Mouse (Mus musculus) intestine, embryonic 15.5 days (tissue): ENCODE measurements around the gene Hdac10. TPM values are rescaled to one million over a fixed set of nuclear protein-coding genes. Genes with fewer than 3 reads are reported as not detected.
A peak's percentile ranks its signal among the peaks of the same experiment; 100 is the strongest.

Source experiments
- ATAC-seq: fragments of 200-750 bp; cut with Nextera tagmentation; 2 replicates; pipeline ENCODE4 v1.8.0; 2017; ENCODE audit warnings: moderate TSS enrichment, moderate library complexity
- H3K27ac ChIP-seq: fragments of 300-500 bp; sonication (generic); 2 replicates; pipeline ENCODE4 v1.5.1; 2015; ENCODE audit warnings: mild to moderate bottlenecking, inconsistent platforms
- H3K27me3 ChIP-seq: fragments of 300-500 bp; sonication (generic); replicated peaks from 2 replicates; pipeline ENCODE4 v1.6.1; 2015; ENCODE audit warnings: inconsistent platforms
- H3K36me3 ChIP-seq: fragments of 300-500 bp; sonication (generic); 2 replicates; pipeline ENCODE4 v1.6.1; 2015; ENCODE audit warnings: inconsistent platforms
- H3K4me1 ChIP-seq: fragments of 300-500 bp; sonication (generic); replicated peaks from 2 replicates; pipeline ENCODE4 v1.6.1; 2015; ENCODE audit warnings: inconsistent platforms
- H3K4me2 ChIP-seq: fragments of 300-500 bp; sonication (generic); replicated peaks from 2 replicates; pipeline ENCODE4 v1.6.1; 2015; ENCODE audit warnings: mild to moderate bottlenecking, inconsistent platforms
- H3K4me3 ChIP-seq: fragments of 300-500 bp; sonication (generic); replicated peaks from 2 replicates; pipeline ENCODE4 v1.5.1; 2015; ENCODE audit warnings: inconsistent platforms
- H3K9ac ChIP-seq: fragments of 300-500 bp; sonication (generic); 2 replicates; pipeline ENCODE4 v1.6.1; 2015; ENCODE audit warnings: inconsistent platforms
- H3K9me3 ChIP-seq: fragments of 300-500 bp; sonication (generic); 2 replicates; pipeline ENCODE4 v1.6.1; 2016; ENCODE audit warnings: inconsistent platforms
- WGBS: fragments of 180-500 bp; shearing (Covaris S2); methylation state at CpG from one replicate; pipeline ENCODE4 v1.1.7; 2015; 5-methylcytosine and 5-hydroxymethylcytosine counted together
- polyA plus RNA-seq: library from polyadenylated mRNA; unstranded; fragments of >200 nt; fragmentation: Nextera tagmentation; extraction: Ambion mirVana; gene quantifications from 2 replicates; pipeline ENCODE4 v1.2.1, GENCODE M21; 2015

The Hdac10 gene
- polyA plus RNA-seq, 1 experiment from 2014 or later = 20.3 TPM

GRCm38 (mm10) chr15:89136461-89137155, 8.1 kb upstream of the Hdac10 start:
- Histone ChIP-seq H3K9me3 (no peaks in the 10 kb centered on the region), H3K36me3 (no peaks in the 10 kb centered on the region), H3K4me3 (no peak overlapping the region), H3K4me1 (peaks cover 16% of the 10 kb centered on the region), H3K27ac (no peak overlapping the region), H3K27me3 (peaks cover 27% of the 10 kb centered on the region), H3K9ac (no peak overlapping the region), H3K4me2 (no peak overlapping the region)
- WGBS = 95% methylated on average over 5 of the region's 5 CpGs
- no peak for ATAC-seq

GRCm38 (mm10) chr15:89131316-89131715, 2.8 kb upstream of the Hdac10 start:
- WGBS = 86% methylated on average over 3 of the region's 3 CpGs
- H3K27ac ChIP-seq = no peak overlapping the region
- no peak overlapping the region for H3K4me3 ChIP-seq
- no peaks in the 10 kb centered on the region for H3K27me3 ChIP-seq
- ATAC-seq = no peak
- H3K36me3 ChIP-seq = no peaks in the 10 kb centered on the region
- H3K4me1 ChIP-seq = peaks cover 16% of the 10 kb centered on the region
- no peak overlapping the region for H3K4me2 ChIP-seq
- no peaks in the 10 kb centered on the region for H3K9me3 ChIP-seq
- no peak overlapping the region for H3K9ac ChIP-seq

- Histone ChIP-seq H3K4me2 (no peak overlapping the region), H3K27me3 (no peaks in the 10 kb centered on the region), H3K4me1 (peaks cover 16% of the 10 kb centered on the region), H3K27ac (no peak overlapping the region), H3K36me3 (no peaks in the 10 kb centered on the region), H3K4me3 (no peak overlapping the region), H3K9me3 (no peaks in the 10 kb centered on the region), H3K9ac (no peak overlapping the region)
- no peak for ATAC-seq
Observed at GRCm38 (mm10) chr15:89130245-89130644, 1.7 kb upstream of the Hdac10 start.

- Histone ChIP-seq H3K27ac (no peak overlapping the region), H3K4me3 (peak overlapping the region; percentile 65), H3K9me3 (no peaks in the 10 kb centered on the region), H3K9ac (peak overlapping the region; percentile 68; the same call in 1 of the 2 replicates), H3K4me2 (peak overlapping the region; percentile 91), H3K27me3 (no peaks in the 10 kb centered on the region), H3K4me1 (peaks cover 28% of the 10 kb centered on the region), H3K36me3 (no peaks in the 10 kb centered on the region)
- WGBS = 73% methylated on average over 8 of the region's 8 CpGs
- ATAC-seq = no peak
Observed at GRCm38 (mm10) chr15:89127364-89127940, 1.0 kb downstream of the Hdac10 start.

GRCm38 (mm10) chr15:89126622-89127021, 1.9 kb downstream of the Hdac10 start:
- H3K4me2 ChIP-seq = no peak overlapping the region
- no peaks in the 10 kb centered on the region for H3K36me3 ChIP-seq
- H3K9me3 ChIP-seq = no peaks in the 10 kb centered on the region
- H3K27me3 ChIP-seq = no peaks in the 10 kb centered on the region
- 89% methylated on average over 8 of the region's 8 CpGs for WGBS
- H3K4me1 ChIP-seq = peaks cover 36% of the 10 kb centered on the region
- no peak overlapping the region for H3K27ac ChIP-seq
- H3K4me3 ChIP-seq = no peak overlapping the region
- no peak for ATAC-seq
- H3K9ac ChIP-seq = no peak overlapping the region

GRCm38 (mm10) chr15:89125351-89125750, 3.1 kb downstream of the Hdac10 start:
- no peaks in the 10 kb centered on the region for H3K9me3 ChIP-seq
- ATAC-seq = no peak
- H3K4me1 ChIP-seq = peaks cover 38% of the 10 kb centered on the region
- H3K9ac ChIP-seq = no peak overlapping the region
- H3K36me3 ChIP-seq = no peaks in the 10 kb centered on the region
- H3K4me2 ChIP-seq = no peak overlapping the region
- H3K27me3 ChIP-seq = no peaks in the 10 kb centered on the region
- H3K4me3 ChIP-seq = no peak overlapping the region
- H3K27ac ChIP-seq = no peak overlapping the region
- 92% methylated on average over 9 of the region's 9 CpGs for WGBS

- no peaks in the 10 kb centered on the region for H3K9me3 ChIP-seq
- peaks cover 45% of the 10 kb centered on the region for H3K4me1 ChIP-seq
- 0 out of 2 replicates have a peak, but pooled peaks cover 3% of the 10 kb centered on the region for H3K36me3 ChIP-seq
- WGBS = 91% methylated on average over 3 of the region's 3 CpGs
- ATAC-seq = no peak
- no peak overlapping the region for H3K9ac ChIP-seq
- no peaks in the 10 kb centered on the region for H3K27me3 ChIP-seq
- no peak overlapping the region for H3K4me2 ChIP-seq
- no peak overlapping the region for H3K27ac ChIP-seq
- H3K4me3 ChIP-seq = no peak overlapping the region
Observed at GRCm38 (mm10) chr15:89124312-89124711, 4.2 kb downstream of the Hdac10 start.

GRCm38 (mm10) chr15:89123595-89123994, 4.9 kb downstream of the Hdac10 start:
- Histone ChIP-seq H3K9ac (peak overlapping the region; percentile 81), H3K27ac (peak overlapping the region; percentile 74), H3K4me1 (peaks cover 41% of the 10 kb centered on the region), H3K9me3 (no peaks in the 10 kb centered on the region), H3K27me3 (no peaks in the 10 kb centered on the region), H3K4me3 (peak overlapping the region; percentile 79), H3K4me2 (peak overlapping the region; percentile 91), H3K36me3 (peaks cover 6% of the 10 kb centered on the region; the same call in 1 of the 2 replicates)
- WGBS = 31% methylated on average over 11 of the region's 11 CpGs
- ATAC-seq = no peak

GRCm38 (mm10) chr15:89122649-89123366, 5.7 kb downstream of the Hdac10 start, which contains the start of gene Tubgcp6:
Gene Tubgcp6 (minus strand): TSS chr15:89123112.
- WGBS = under 1% methylated on average over 47 of the region's 47 CpGs
- ATAC-seq = peak; percentile 91
- H3K4me2 ChIP-seq = peak within 1 kb of the TSS; percentile 91

GRCm38 (mm10) chr15:89118007-89118406, 10.5 kb downstream of the Hdac10 start:
- no peak for ATAC-seq
- H3K4me2 ChIP-seq = no peak overlapping the region
- no peaks in the 10 kb centered on the region for H3K27me3 ChIP-seq
- no peak overlapping the region for H3K27ac ChIP-seq
- H3K9me3 ChIP-seq = no peaks in the 10 kb centered on the region
- H3K4me3 ChIP-seq = no peak overlapping the region
- peaks cover 17% of the 10 kb centered on the region for H3K4me1 ChIP-seq
- H3K36me3 ChIP-seq = peaks cover 27% of the 10 kb centered on the region; the same call in 1 of the 2 replicates
- H3K9ac ChIP-seq = no peak overlapping the region

More at GRCm38 (mm10) chr15:89122649-89123366, 5.7 kb downstream of the Hdac10 start, which contains the start of gene Tubgcp6:
- Histone ChIP-seq H3K4me1 (peaks cover 38% of the 10 kb centered on the region), H3K36me3 (peaks cover 6% of the 10 kb centered on the region; the same call in 1 of the 2 replicates), H3K27me3 (no peaks in the 10 kb centered on the region), H3K27ac (peak within 1 kb of the TSS; percentile 74), H3K9ac (peak within 1 kb of the TSS; percentile 81), H3K4me3 (peak within 1 kb of the TSS; percentile 79), H3K9me3 (no peaks in the 10 kb centered on the region)

GRCm38 (mm10) chr15:89110147-89110546, 18.4 kb downstream of the Hdac10 start:
- peaks cover 28% of the 10 kb centered on the region for H3K36me3 ChIP-seq
- no peak for ATAC-seq
- 74% methylated on average over 9 of the region's 9 CpGs for WGBS
- H3K27ac ChIP-seq = no peak overlapping the region
- no peaks in the 10 kb centered on the region for H3K4me1 ChIP-seq
- no peaks in the 10 kb centered on the region for H3K9me3 ChIP-seq
- no peak overlapping the region for H3K9ac ChIP-seq
- H3K27me3 ChIP-seq = no peaks in the 10 kb centered on the region
- H3K4me3 ChIP-seq = no peak overlapping the region
- H3K4me2 ChIP-seq = no peak overlapping the region

GRCm38 (mm10) chr15:89106976-89107375, 21.5 kb downstream of the Hdac10 start:
- no peaks in the 10 kb centered on the region for H3K4me1 ChIP-seq
- H3K9me3 ChIP-seq = no peaks in the 10 kb centered on the region
- no peak for ATAC-seq
- no peaks in the 10 kb centered on the region for H3K27me3 ChIP-seq
- H3K36me3 ChIP-seq = peaks cover 41% of the 10 kb centered on the region
- no peak overlapping the region for H3K27ac ChIP-seq
- no peak overlapping the region for H3K4me2 ChIP-seq
- 91% methylated on average over 1 of the region's 1 CpGs for WGBS
- no peak overlapping the region for H3K4me3 ChIP-seq
- no peak overlapping the region for H3K9ac ChIP-seq
